Mouse (Mus musculus): ENCODE results near the gene Lhpp.

Gene Lhpp

GRCm38 (mm10) chr7:132738844-132739243 lies 128.4 kb downstream of the Lhpp start:
- no peak for DNase-seq (ENCODE audit: low spot score in 2 of 2)

GRCm38 (mm10) chr7:132739829-132740228 lies 129.4 kb downstream of the Lhpp start:
- DNase-seq (ENCODE audit: low spot score in 2 of 2): no peak

DNA sequence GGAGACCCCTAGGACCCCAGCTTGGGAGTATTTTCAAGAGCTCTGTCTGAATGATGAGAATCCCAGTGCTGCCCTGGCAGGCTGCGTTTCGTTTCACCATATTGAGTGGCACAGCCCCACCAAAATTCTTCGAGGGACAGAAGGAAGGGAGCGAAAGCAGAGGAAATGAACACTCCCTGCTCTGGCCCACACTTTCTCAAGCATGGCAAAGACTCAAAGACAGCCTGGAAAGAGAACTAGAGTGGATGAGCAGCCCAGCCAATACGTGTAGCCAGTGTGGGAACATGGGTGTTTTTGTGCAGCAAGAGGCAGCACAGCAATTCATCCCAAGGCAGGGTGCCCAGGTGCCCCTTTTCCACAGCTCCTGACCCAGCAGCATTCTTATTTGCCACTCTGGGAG lies 132.5 kb downstream of the Lhpp start:
- no peak for DNase-seq (ENCODE audit: low spot score in 2 of 2)

GRCm38 (mm10) chr7:132747096-132747495 lies 136.7 kb downstream of the Lhpp start:
- DNase-seq (ENCODE audit: low spot score in 2 of 2): no peak

- DNase-seq (ENCODE audit: low spot score in 2 of 2): no peak
Measured at GRCm38 (mm10) chr7:132748076-132748769, 137.8 kb downstream of the Lhpp start.

GRCm38 (mm10) chr7:132749504-132749903 lies 139.1 kb downstream of the Lhpp start:
- no peak for DNase-seq (ENCODE audit: low spot score in 2 of 2)

- DNase-seq (ENCODE audit: low spot score in 2 of 2): no peak
Measured at GRCm38 (mm10) chr7:132751716-132752115, 141.3 kb downstream of the Lhpp start.

DNA sequence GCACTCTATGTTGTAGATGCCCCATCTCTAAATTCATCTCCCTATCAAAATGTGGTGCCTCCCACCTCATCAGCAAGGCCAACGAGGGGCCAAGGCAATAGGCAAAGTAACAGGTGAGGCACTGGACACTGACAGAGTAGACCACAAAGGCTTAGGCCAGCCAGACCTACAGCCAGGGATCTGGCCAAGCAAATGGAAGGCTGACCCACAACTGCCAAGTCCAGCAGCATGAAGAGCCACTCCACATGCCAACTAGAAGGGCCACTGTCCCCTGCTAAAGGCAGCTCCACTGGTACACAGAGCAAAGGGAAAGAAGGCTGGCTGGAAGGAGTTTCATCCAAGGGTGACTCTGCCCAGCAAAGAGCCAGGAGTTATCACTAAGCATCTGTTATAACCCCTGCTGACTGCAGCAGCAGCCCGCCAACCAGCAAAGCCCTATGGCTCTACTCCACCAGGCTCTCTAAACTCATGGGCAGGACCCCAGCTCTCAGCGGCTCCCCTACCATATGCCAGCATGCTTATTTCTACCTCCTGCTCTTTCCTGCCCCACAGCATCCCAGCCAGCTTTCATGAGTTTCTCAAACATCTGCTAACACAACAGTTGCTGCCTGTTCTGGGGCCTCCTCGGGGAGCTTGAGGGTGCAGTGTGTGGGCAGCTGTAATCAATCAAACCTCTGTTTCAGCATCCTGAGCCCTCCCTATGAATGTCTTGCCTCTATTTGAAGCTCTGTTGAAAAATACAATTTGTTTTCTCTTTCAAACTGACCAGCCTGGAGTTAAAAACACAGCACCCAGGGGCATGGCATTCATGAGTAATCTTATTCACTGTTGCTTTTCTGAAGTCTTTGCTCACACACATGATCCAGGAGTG lies 143.3 kb downstream of the Lhpp start:
- DNase-seq (ENCODE audit: low spot score in 2 of 2): peak in 1 of 2 experiments; percentile 50

GRCm38 (mm10) chr7:132754389-132754750 lies 143.9 kb downstream of the Lhpp start:
- DNase-seq (ENCODE audit: low spot score in 2 of 2): peak; percentile 50 to 51

All from heart, adult 9 months (tissue).